Mouse (Mus musculus) lung, postnatal 0 days (tissue): ENCODE measurements around the gene Psma6.

Experiments
- CTCF ChIP-seq: IDR thresholded peaks from 2 replicates; pipeline ENCODE4 v1.5.1; 2016; ENCODE audit warnings: antibody characterized with exemption, mild to moderate bottlenecking
- EP300 ChIP-seq: IDR thresholded peaks from 2 replicates; pipeline ENCODE4 v1.6.1; 2016; ENCODE audit warnings: antibody characterized with exemption, mild to moderate bottlenecking, control low read depth

- TF ChIP-seq CTCF, result no peak
- no peak for TF ChIP-seq EP300
Measured at GRCm38 (mm10) chr12:55444031-55444451, 60.0 kb downstream of the Psma6 start.
